Mouse (Mus musculus) macrophage (primary cell): ENCODE measurements around the gene Adora3. TPM values are rescaled to one million over a fixed set of nuclear protein-coding genes. Genes with fewer than 3 reads are reported as not detected.

Experiments
- polyA plus RNA-seq: library from polyadenylated mRNA; stranded (reverse); fragments of 250-400 nt; gene quantifications from 3 replicates; pipeline ENCODE4 v1.2.4, GENCODE M21; 2018; ENCODE audit warnings: inconsistent platforms

The Adora3 gene
- polyA plus RNA-seq, 1 experiment from 2014 or later, result 1.9 TPM

Other genes starting within 250 kb of the Adora3 start
- gene Ddx20, start 183.3 kb upstream of the Adora3 start, polyA plus RNA-seq, result 7.6 to 11.7 TPM (median 8.4 TPM) in 3 replicates
- gene Inka2, start 166.3 kb upstream of the Adora3 start, polyA plus RNA-seq, result 2.0 to 2.6 TPM (median 2.3 TPM) in 3 replicates
- 119 to 125 TPM (median 119 TPM) in 3 replicates for gene Rap1a, start 69.5 kb upstream of the Adora3 start, polyA plus RNA-seq
- 0.26 to 0.61 TPM in 2 of 3 replicates, not detected in the other for gene Tmigd3, start within 50 bp of the Adora3 start, polyA plus RNA-seq
- 5.4 to 14.3 TPM (median 11.3 TPM) in 3 replicates for gene I830077J02Rik, start 61.8 kb downstream of the Adora3 start, polyA plus RNA-seq
- gene Wdr77, start 88.5 kb downstream of the Adora3 start, polyA plus RNA-seq, result 11.7 to 27.3 TPM (median 12.7 TPM) in 3 replicates
- 178 to 432 TPM (median 247 TPM) in 3 replicates for gene Atp5f1, start 89.2 kb downstream of the Adora3 start, polyA plus RNA-seq
- 0.10 to 0.22 TPM (median 0.20 TPM) in 3 replicates for gene Ovgp1, start 102.9 kb downstream of the Adora3 start, polyA plus RNA-seq
- gene Pifo, start 143.8 kb downstream of the Adora3 start, polyA plus RNA-seq, result not detected in 3 replicates
- gene Chil5, start 162.0 kb downstream of the Adora3 start, polyA plus RNA-seq, result not detected in 3 replicates
- not detected in 3 replicates for gene Chia1, start 242.4 kb downstream of the Adora3 start, polyA plus RNA-seq